8 mouse cellular contexts compared by ENCODE assay signal in genomic region chr3:52974674-52975556, GRCm38 (mm10). TPM values are rescaled to one million over a fixed set of nuclear protein-coding genes. Genes with fewer than 3 reads are reported as not detected.
A peak's percentile ranks its signal among the peaks of the same experiment; 100 is the strongest.
DNase-seq lines count a peak whose midpoint lies in the region; ATAC-seq lines count a peak whose summit lies in the region.

No protein-coding gene starts in this region.

- intact Hi-C loops in heart, postnatal 36 days (cut with DNase I): loop anchor here (1.0 to 5.0 kb wide), 4 partner anchors 68 to 717 kb away; no protein-coding TSS in a partner anchor

- H3K4me3 ChIP-seq in forebrain, embryonic 14.5 days (ENCODE audit: low read depth, low read length): no peak overlapping the region

- H3K4me2 ChIP-seq in forebrain, embryonic 14.5 days (ENCODE audit: low read length): no peak overlapping the region

- WGBS in forebrain, embryonic 14.5 days: 48% methylated on average over 15 of the region's 15 CpGs

- H3K27me3 ChIP-seq in forebrain, embryonic 14.5 days (replicated peaks; ENCODE audit: control insufficient read depth, insufficient read depth, low read length): no peaks in the 10 kb centered on the region

- H3K4me1 ChIP-seq in forebrain, embryonic 14.5 days (ENCODE audit: control insufficient read depth, insufficient read depth, low read length): no peaks in the 10 kb centered on the region

- ATAC-seq in forebrain, embryonic 14.5 days: peak; percentile 65

- H3K27ac ChIP-seq in forebrain, embryonic 14.5 days (ENCODE audit: low read depth, low read length): no peak overlapping the region

- H3K9me3 ChIP-seq in forebrain, embryonic 14.5 days (replicated peaks; ENCODE audit: control insufficient read depth, low read length): no peaks in the 10 kb centered on the region

- no peak overlapping the region for H3K9ac ChIP-seq in forebrain, embryonic 14.5 days (ENCODE audit: low read length)

- no peaks in the 10 kb centered on the region for H3K36me3 ChIP-seq in forebrain, embryonic 14.5 days (ENCODE audit: control insufficient read depth, insufficient read depth, low read length)

- DNase-seq in ES-CJ7 (ENCODE audit: low read depth, low spot score): peak; percentile 51
- DNase-seq in c-Kit-positive CD71-positive TER-119-positive erythroid progenitor cells, embryonic 14.5 days (ENCODE audit: low spot score): peak; percentile 12
- peak; percentile 77 for DNase-seq in forebrain, embryonic 14.5 days (ENCODE audit: low spot score)
- peak; percentile 75 to 87 for DNase-seq in heart, postnatal 36 days
- peak; percentile 67 to 73 for DNase-seq in layer of hippocampus, postnatal 14 days (ENCODE audit: low spot score in 2 of 2)
- DNase-seq in lung, postnatal 25 days (ENCODE audit: low spot score): peak; percentile 82
- peak; percentile 67 for DNase-seq in right cerebral cortex, adult 18-20 months
- DNase-seq in urinary bladder, adult 2 months (ENCODE audit: low spot score): peak; percentile 34

RNA-seq across cellular contexts. Expression of gene Cog6, which starts 42.1 kb away (rescaled TPM):
- 73.1 and 86.2 TPM in 2 replicates for polyA plus RNA-seq in forebrain, embryonic 14.5 days (2014; fragmentation: Nextera tagmentation; extraction: Ambion mirVana)
- 10 to 100 TPM; 54.1 to 55.3 TPM for total RNA-seq in heart, postnatal 36 days (2021)
- total RNA-seq in layer of hippocampus, postnatal 14 days (2021): 10 to 100 TPM; 30.5 to 31.1 TPM
- 24.9 and 29.6 TPM in 2 replicates for polyA plus RNA-seq in urinary bladder, adult 2 months (2012; rRNA removed)

Comparison
In these comparisons a context has a peak if more than half of its experiments do, and no peak if none do; other contexts are left out.
1. DNase-seq: peak in every context shown above with its lines; median percentile 82 in lung, postnatal 25 days; 81 in heart, postnatal 36 days; 77 in forebrain, embryonic 14.5 days; 70 in layer of hippocampus, postnatal 14 days; 67 in right cerebral cortex, adult 18-20 months; 51 in ES-CJ7; 34 in urinary bladder, adult 2 months; 12 in c-Kit-positive CD71-positive TER-119-positive erythroid progenitor cells, embryonic 14.5 days.